Mouse (Mus musculus) layer of hippocampus, adult 11-12 months (tissue): ENCODE measurements around the gene Atp23.

Experiments used
- DNase-seq: peaks from one replicate; pipeline ENCODE4 v3.0.0; 2022; ENCODE audit warnings: low spot score

Atp23 gene

GRCm38 (mm10) chr10:126911479-126911878 is 10.3 kb upstream of the Atp23 start:
- no peak for DNase-seq

- DNase-seq, result no peak
These were observed 5.7 kb upstream of the Atp23 start for GRCm38 (mm10) chr10:126906811-126907210.

- peak; percentile 93 for DNase-seq
These were observed 4.5 kb upstream of the Atp23 start for GRCm38 (mm10) chr10:126905650-126906075.

- DNase-seq, result no peak
These were observed 3.9 kb upstream of the Atp23 start for GRCm38 (mm10) chr10:126905086-126905485.

GRCm38 (mm10) chr10:126904221-126904620 is 3.1 kb upstream of the Atp23 start:
- DNase-seq, result no peak

- DNase-seq, result no peak
These were observed 311 bp upstream of the Atp23 start for GRCm38 (mm10) chr10:126901488-126901843.

GRCm38 (mm10) chr10:126895891-126896290 is 5.3 kb downstream of the Atp23 start:
- DNase-seq, result no peak

GRCm38 (mm10) chr10:126894061-126894460 is 7.1 kb downstream of the Atp23 start:
- DNase-seq, result no peak

GRCm38 (mm10) chr10:126893145-126893544 is 8.0 kb downstream of the Atp23 start:
- no peak for DNase-seq

- no peak for DNase-seq
These were observed 27.4 kb downstream of the Atp23 start for GRCm38 (mm10) chr10:126873755-126874154.

GRCm38 (mm10) chr10:126872256-126872655 is 28.9 kb downstream of the Atp23 start:
- DNase-seq, result no peak

GRCm38 (mm10) chr10:126869372-126870318 is 31.5 kb downstream of the Atp23 start:
- DNase-seq, result peak; percentile 83

- DNase-seq, result no peak
These were observed 35.9 kb downstream of the Atp23 start for GRCm38 (mm10) chr10:126865284-126865683.

- no peak for DNase-seq
These were observed 39.0 kb downstream of the Atp23 start for GRCm38 (mm10) chr10:126862193-126862592.

- DNase-seq, result peak; percentile 39
These were observed 47.9 kb downstream of the Atp23 start for GRCm38 (mm10) chr10:126853286-126853685.

- peak; percentile 57 for DNase-seq
These were observed 55.7 kb downstream of the Atp23 start for GRCm38 (mm10) chr10:126845309-126845911.

GRCm38 (mm10) chr10:126844689-126845088 is 56.5 kb downstream of the Atp23 start:
- DNase-seq, result peak; percentile 69

- DNase-seq, result no peak
These were observed 60.9 kb downstream of the Atp23 start for GRCm38 (mm10) chr10:126840266-126840665.

GRCm38 (mm10) chr10:126833006-126833405 is 68.1 kb downstream of the Atp23 start:
- DNase-seq, result peak; percentile 51

- DNase-seq, result no peak
These were observed 69.8 kb downstream of the Atp23 start for GRCm38 (mm10) chr10:126831329-126831728.

GRCm38 (mm10) chr10:126828618-126829017 is 72.5 kb downstream of the Atp23 start:
- DNase-seq, result no peak

GRCm38 (mm10) chr10:126827941-126828593 is 73.1 kb downstream of the Atp23 start:
- no peak for DNase-seq

GRCm38 (mm10) chr10:126826982-126827381 is 74.2 kb downstream of the Atp23 start:
- DNase-seq, result no peak
